In the genomic region with DNA sequence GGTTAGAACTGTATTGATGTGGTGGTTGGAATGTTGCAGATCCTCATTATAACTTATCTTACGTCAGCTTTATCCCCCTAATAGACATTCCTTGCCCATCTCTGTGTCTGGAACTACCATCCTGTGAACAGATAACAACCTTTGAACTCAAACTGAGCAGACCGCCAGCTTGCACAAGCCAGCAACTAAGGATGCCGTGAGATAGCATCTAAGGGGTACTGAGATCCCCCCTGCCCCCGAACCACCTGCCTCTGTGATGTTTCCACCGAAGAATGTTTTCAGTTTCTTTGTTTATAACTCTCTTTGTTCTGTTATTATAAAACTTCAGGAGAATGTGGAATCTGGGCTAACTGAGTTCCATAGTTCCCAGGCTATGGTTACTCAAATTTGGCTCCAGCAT, we compare ENCODE assay signal across 17 mouse cellular contexts.
DNase-seq lines count a peak whose midpoint lies in the region.
"Had no signal": no experiment of that assay in that cellular context is flagged by ENCODE, and none has a peak within 500 bp of the region (broad histone marks: within the 10 kb centered on the region; RNA-seq: fewer than 3 reads in every experiment).

No protein-coding gene starts in this region.

- DNase-seq in Muller cell, postnatal 12 days (ENCODE audit: inconsistent ontology term) = peak; percentile 23
- DNase-seq in thymus, postnatal 0 days (ENCODE audit: low spot score) = peak; percentile 33
- peak; percentile 28 for DNase-seq in thymus, postnatal 25 days
- DNase-seq in embryo, embryonic 10 days (ENCODE audit: low spot score) = no peak
- no peak for DNase-seq in urinary bladder, postnatal 10 days (ENCODE audit: low spot score)
- DNase-seq in urinary bladder, postnatal 36 days (ENCODE audit: low spot score in 2 of 2) = no peak
- DNase-seq: adrenal gland, adult 8-10 months; adrenal gland, postnatal 25 days; B cell, adult 2 months; cerebellum, adult 11-12 months; cerebellum, adult 8-10 months; cerebellum, postnatal 10 days; cerebellum, postnatal 36 days; gastrocnemius, postnatal 10 days; gastrocnemius, postnatal 36 days; heart, postnatal 10 days; heart, postnatal 36 days had no signal

Comparison
In these comparisons a context has a peak if more than half of its experiments do, and no peak if none do; other contexts are left out.
1. DNase-seq: peak in Muller cell, postnatal 12 days (single experiment), thymus, postnatal 0 days (single experiment) and thymus, postnatal 25 days (single experiment); none in embryo, embryonic 10 days (single experiment), urinary bladder, postnatal 10 days (single experiment) and urinary bladder, postnatal 36 days (0 of 2).